Mouse (Mus musculus) gonadal fat pad, adult 2 months (tissue): ENCODE results near the gene Dcdc2a. TPM values are rescaled to one million over a fixed set of nuclear protein-coding genes. Genes with fewer than 3 reads are reported as not detected.

Source experiments
- DNase-seq: peaks from one replicate; pipeline ENCODE4 v3.0.0-alpha.2; 2012; ENCODE audit warnings: low read depth
- polyA plus RNA-seq: library from polyadenylated mRNA; depleted of rRNA; stranded (reverse); fragments of >200 nt; gene quantifications from 2 replicates; pipeline ENCODE4 v1.2.3, GENCODE M21; 2012; rRNA removed

Gene Dcdc2a
- 2.0 and 6.0 TPM in 2 replicates for polyA plus RNA-seq

DNA sequence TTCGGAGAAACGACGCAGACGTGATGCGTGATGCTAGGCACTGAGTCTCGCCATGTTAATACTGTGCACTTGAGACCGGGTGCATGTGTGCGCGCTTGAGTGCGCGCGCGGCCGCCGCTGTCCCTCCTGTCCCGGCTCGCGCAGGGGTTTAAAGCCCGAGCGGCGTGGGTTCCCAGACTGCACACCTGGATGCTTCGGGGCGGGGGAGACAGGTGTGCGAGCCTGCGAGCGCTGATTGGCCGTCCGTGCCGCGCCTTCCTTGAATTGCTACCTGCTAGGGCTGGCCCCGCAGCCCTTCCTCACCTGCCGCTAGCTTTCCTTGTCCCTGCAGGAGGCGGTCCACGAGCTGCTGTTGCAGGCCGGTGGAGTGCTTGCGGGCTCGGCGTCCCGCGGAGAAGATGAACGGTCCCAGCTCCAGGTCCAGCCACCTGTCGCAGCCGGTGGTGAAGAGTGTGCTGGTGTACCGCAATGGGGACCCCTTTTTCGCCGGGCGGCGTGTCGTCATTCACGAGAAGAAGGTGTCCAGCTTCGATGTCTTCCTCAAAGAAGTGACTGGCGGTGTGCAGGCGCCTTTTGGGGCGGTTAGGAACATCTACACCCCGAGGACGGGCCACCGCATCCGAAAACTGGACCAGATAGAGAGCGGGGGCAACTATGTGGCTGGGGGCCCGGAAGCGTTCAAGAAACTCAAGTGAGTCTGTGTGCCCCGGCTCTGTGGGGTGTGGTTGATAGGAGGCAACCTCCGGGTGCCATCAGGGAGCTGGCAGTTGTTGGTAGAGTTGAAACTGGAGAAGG, at the start of gene Dcdc2a:
TSS of gene Dcdc2a (plus strand) at position 132 of the 795 bp plus-strand sequence.
- DNase-seq, result no peak

DNA sequence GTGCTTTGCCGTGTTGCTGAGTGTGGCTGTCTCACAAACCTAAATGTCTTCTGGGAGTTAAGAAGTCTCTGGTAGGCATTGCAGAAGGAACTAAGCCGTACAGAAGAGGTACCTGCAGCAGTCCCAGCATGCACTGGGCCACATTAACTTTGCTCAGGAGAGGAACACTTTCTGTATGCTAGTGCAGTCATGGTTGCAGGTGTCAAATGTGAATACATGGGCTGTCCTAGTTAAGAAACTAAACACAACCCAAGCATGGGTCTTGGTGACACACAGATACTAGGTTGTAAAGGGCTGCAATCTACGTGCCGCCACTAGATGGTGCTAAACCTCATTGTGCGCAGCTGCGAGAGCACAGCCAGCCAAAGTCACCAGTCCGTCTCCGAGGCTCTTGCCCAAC, 48.7 kb upstream of the Dcdc2a start:
- no peak for DNase-seq

DNA sequence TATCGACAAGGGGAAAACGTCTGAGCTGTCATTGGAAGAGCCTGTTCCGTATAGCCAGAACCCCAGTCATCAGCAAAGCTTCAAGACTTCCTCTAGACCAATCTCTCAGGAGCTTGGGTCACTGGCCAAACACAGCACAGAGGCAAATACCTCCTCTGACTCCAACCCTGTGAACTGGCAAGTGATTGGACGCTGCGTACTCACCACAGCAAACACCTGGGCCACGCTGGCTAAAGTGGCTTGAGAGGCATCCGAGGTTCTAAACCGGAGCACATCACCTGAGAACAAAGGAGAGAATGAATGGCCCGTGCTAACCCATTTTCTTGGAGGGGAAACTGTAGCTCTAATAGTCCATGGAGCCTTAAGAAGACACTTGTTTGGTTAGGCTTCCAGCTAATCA, 37.5 kb upstream of the Dcdc2a start:
- DNase-seq, result no peak

DNA sequence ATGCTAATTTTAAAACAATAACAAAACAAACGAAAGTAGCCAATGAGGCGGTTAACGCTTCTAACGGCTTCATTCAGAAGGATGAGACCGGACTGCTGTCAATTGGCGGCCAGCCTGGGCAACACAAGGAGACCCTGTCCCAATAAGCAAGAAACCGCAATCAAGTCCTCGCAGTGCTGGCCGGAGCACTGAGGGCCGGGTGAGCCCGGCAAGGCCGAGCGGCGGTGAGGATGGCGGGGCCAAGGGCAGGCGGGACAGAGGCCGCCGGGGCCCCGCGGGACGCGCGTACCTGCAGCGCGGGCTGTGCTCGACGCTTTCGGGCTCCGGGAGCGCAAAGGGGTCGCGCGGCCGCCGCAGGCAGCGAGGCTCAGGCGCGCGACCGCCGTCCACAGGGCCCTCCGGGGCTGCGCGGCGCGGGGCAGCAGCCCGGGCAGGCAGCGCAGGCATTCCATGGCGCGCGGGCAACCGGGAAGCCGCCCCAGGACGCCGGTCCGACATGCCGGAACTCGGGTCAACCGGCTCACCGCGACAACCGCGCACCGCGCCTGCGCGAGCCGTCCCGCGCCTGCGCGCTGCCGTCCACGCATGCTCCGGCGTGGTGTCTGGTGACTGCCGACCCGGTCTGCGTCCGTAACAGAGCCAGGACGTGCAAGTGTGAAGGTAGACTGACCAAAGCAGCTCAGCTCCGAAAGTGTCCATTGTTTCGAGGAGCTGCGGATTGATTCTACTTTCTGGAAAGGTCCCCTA, 35.8 kb upstream of the Dcdc2a start, which contains the start of gene Mrs2:
TSS of gene Mrs2 (minus strand) at position 587 of the 747 bp plus-strand sequence.
- peak; percentile 42 for DNase-seq

DNA sequence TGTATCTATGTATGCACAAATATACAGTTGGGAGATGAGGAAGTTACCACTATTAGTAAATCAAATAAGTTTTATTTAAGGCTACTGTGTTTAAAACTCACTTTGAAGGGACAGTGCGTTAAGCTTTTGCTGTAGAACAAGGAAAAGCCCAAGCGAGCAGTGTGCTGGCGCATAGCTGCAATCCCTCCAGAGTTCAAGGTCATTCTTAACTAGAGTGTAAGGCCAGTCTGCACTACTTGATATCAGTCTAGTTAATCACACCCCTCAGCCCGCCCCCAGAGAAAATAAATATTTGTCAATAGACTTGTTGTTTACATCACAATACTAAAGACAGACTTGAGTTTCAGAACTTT, 35.3 kb upstream of the Dcdc2a start:
- no peak for DNase-seq

DNA sequence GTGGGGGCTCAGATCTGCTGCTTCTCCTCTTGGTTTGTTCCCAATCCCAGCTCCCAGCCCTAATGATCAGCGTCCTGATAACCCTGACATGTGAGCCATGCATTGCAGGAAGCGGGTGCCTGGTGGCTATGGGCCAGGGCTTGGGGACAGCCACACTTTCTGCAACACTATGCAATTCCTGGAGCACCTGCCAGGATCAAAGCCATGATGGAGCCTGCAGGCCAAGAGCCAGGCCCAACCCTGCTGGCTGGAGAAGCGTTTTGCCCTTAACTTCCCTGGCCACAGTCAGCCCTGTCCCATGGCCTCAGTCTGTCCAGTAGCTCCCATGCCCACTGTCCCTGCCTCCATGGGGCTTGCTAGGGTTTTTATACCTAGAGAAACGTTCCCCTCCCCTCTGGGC, 33.4 kb upstream of the Dcdc2a start:
- no peak for DNase-seq

DNA sequence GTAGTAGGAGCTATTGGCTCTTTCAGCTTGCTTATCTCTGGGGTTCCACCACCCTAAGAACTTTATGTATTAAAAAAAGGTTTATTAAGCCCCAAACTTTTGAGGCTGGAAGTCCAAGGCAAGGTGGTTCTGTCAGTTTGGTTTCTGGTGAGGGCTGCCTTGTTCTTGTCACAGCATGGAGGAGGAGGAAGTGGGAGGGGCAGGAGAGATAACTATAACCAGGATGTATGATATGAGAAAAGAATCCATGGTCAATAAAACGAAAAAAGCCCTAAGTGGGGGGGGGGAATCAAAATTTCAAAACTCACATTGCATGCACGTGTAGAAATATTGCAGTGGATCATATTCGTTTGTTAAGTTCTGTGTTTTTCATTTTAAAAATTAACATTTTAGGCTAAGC, 32.7 kb upstream of the Dcdc2a start:
- DNase-seq, result no peak

DNA sequence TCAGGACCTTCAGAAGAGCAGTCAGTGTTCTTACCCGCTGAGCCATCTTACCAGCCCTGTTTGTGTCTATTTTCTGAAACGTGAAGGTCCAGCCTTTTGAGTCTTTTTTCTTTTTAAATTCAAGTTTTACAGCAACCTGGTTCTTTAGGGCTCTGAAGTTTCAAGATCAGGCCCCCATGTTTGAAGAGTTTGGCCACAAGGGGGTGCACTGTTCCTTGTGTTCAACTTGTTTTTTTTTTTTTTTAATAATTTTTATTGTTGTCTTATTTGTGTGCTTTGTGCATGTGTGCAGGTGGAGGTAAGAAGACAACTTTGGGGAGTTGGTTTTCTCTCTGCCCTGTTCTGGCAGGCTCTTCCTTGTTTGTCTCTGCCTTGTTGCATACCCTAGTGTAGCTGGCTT, 31.1 kb upstream of the Dcdc2a start:
- no peak for DNase-seq

DNA sequence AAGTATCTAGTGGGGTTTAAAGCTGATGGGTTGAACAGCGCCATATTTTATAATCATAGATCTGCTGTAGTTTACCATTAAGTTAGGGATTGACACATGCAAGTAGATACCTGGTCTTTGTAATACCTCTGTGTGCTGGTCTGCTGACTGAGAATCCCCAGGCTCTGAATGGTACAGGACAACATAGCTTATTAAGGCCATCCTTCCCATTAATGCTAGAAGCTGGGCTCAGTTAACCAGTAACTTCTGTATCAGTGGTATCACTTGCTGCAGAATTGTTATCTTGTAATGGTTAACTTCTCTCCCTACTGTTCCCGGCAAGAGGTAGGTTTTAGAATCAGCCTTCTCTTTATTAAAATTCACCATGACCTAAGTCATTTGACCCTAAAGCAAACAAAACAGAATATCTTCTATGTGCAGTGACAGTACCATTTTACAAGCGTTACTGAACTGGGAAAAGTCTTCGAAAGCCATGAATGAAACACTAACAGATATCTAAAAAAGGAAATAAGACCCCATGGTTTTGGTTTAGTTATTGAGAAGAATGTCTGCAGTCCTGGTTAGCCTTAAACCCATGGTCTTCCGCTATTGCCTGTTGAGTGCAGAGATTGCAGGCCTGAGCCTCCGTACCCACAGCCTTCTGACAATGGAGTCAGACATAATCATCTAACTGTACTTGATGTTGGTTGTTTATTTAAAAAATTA, 29.2 kb upstream of the Dcdc2a start:
- DNase-seq, result no peak

DNA sequence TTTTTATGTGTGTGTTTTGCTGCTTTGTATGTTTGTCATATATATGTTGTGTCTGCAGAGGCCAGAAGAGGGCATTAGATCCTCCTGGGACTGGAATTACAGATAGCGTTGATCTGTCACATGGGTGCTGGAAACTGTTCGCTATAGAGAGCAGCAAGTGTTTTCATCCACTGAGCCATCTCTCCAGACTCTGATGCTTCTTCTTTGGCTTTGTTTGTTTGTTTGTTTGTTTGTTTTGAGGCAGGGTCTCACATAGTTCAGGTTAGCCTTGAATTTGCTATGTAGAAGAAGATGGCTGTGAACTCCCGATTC, 28.7 kb upstream of the Dcdc2a start:
- no peak for DNase-seq

DNA sequence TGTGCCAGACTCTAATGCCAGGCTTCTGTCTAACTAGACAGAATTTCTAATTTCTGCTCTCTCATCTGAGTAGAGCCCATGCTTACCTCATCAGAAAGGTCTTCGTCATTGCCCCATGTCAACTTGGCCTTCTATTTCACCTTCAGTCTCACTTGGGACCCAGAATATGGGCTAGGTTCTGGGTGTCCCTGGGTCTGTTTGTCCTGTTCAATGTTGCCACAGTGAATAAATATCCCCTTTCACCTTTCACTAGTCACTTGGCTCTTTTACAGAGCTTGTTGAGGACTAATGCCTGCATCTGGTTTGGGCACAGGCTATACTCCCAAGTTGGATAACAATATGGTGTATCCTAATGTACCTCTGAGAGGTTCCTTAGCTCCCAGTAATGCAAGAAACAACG, 16.3 kb upstream of the Dcdc2a start:
- DNase-seq, result no peak

DNA sequence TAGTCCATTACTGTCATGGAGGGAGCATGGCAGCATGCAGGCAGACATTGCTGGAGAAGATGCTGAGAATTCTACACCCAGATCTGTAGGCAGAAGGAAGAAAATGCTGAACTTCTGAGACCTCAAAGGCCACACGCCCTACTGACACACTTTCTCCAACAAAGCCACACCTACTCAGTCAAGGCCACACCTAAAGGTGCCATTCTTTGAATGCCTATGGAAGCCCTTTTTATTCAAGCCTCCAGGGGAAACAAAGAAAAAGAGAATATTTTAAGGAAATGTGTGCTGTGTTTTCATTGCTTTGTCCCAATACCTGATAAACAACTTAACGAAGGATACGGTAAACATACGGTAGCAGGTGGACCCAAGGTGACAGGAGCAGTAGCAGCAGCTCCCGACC, 3.1 kb upstream of the Dcdc2a start:
- DNase-seq, result no peak

DNA sequence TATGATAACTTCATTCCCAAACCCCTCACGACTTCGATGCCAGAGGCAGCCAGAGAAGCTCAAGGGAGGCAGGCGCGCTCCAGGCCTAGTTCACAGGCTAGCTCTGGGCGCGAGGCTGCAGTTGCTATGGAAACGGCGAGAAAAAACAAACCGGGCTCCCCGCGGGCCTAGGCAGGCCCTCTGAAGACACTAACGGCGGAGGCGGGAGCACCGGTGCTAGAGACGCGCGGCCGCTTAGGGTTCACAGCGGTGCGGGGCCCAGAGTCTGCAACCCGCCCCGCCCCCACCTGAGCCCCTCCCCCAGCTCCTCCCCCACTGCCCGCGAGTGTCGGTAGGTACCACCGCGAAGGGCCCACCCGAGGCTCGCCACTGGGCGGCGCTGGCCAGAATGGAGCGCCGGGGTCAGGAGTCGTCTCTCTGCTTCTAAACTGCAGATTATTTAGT, 671 bp upstream of the Dcdc2a start:
- no peak for DNase-seq

DNA sequence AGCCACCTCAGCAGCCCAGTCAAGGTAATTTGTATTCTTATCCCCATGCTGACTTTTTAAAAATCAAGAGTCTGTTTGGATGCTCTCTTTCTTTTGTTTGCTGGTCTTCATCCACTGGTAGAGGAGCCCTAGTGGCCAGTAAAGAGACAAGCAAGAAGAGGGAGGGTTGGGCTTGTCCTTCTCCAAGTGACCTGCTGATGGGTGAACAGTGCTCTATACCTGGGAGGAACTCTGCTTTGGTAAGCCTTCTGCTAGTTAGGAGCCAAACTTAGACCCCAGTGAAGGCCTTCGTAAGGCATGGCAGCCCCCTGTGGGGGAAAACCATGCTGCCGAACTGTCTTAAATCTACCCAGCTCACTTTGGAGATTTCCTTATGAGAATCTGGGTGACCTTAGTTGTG, 10.9 kb downstream of the Dcdc2a start:
- DNase-seq, result no peak

DNA sequence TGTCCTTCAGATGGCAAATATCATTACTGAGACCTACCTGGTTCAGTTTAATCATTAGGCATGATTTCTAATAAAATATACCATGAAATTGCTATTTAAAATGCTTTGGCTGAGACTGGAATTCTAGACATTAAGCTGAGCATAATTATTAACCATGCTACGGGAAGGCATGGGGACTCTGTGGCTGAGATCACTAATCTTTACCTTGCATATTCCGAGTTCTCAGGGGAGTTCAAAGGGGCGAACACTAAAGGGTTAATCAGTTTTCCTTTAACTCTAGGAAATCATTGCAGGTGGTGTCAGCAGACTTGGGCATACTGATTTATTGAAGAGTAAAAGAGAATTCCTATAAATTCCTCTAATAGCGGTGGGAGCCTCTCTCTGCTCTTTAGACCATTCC, 11.4 kb downstream of the Dcdc2a start:
- DNase-seq, result no peak

DNA sequence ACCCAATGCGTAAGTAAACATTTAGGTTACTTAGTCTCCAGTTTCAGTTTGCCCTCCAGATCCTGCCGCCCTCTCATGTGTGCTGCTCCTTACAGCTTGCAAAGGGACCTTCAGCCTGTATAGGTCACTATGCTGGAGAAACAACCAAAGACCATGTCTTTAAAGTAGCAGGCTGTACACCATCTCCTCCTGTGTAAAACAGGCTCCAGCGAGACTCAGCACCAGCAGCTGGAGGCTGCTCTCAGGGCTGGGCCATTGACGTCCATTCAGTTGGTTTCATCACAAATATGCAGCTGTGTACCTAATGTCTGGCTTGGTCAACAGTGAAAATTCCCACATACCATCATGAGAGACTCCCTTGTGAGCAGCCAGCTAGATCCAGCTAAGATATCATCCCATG, 14.0 kb downstream of the Dcdc2a start:
- no peak for DNase-seq

DNA sequence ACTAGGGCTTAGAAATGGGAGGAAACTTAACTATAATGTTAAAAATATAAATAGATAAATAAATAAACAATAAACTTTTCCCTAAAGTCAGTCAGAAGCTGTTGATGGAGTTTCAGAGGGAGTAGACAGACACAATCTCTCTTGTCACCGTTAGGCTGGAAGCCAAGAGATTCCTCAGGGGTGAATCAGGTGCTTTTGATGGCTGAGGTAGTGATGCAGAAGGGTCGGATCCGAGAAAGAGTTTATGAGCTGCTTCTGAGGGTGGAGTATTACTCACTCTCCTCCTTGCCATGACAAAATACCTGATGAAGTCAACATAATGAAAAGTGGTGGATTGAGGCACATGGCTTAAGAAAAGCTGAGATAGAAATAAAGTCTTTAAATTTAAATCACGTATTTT, 15.0 kb downstream of the Dcdc2a start:
- no peak for DNase-seq

DNA sequence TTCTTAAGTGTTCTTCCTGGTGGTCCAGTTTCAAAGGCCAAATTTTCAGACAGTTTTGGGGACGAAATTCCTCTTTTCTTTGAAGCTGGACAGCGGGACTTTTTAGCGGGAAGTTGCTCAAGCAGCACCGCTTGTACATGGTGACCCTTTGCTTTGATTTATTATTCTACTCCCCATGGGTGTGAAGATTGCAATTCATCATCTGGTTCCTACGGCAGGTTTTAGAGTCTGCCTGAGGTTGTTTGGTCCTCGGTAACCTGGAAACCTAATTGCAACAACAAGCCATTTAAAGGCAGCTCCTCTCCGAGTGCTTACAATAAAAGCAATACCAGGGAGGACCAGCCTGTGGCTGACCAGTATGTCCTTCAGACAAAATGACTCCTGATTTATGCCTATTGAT, 21.5 kb downstream of the Dcdc2a start:
- DNase-seq, result no peak

DNA sequence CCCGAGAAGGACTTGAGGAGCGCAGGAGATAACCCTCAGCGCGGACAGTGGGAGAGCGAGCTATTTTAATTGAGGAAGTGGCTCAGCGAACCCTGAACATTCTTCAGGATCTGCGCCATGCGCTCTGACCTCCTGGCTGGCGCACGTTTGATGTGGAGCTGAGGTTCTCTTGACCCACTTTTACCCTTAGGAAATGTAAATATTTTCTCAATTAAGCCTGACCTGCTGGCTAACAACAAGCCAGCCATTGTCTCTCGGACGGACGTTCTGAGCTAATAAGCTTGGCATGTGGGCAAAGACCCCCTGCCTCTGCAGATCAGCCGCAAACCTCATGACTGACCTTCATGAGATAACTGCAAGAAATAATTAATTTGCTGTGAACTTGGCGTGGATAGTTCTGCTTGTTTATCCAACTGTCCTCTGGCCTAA, 27.4 kb downstream of the Dcdc2a start:
- DNase-seq, result no peak

DNA sequence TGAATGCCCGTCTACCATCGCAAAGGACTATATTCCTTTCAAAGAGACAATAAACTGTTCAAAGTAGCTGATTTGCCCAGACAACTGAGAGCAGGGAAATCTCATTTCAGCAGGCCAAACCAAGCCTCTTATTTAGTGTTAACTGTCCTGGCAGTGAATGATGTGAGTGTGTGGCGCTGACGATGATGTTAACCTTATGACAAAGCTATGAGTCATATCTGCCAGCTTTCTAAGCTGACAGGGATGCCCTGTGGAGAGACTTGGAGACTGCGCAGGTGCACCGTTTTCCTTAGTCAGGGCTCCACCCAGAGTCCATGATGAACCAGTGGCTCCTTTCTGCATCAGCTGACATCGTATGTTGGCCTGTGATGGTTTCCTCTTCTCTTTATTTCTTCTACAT, 29.3 kb downstream of the Dcdc2a start:
- DNase-seq, result no peak

DNA sequence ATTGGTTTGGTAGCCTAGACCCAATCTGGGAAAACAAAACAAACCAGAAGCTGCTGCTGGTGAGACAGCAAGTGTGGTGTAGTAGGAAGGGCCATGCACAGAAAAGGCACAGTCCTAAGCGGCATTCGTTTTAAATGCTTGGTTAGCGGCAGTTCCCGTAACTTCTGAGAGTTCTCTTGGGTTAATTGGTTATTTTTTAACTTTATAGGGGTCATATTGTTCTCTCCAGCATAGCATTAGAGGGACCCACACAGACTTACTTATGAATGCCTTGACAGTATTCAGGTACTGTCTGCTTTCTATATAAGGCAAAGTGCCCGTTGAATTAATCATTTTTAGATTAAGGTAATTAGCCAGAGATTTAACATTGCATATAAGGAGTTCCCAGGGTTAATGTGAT, 35.5 kb downstream of the Dcdc2a start:
- DNase-seq, result no peak

DNA sequence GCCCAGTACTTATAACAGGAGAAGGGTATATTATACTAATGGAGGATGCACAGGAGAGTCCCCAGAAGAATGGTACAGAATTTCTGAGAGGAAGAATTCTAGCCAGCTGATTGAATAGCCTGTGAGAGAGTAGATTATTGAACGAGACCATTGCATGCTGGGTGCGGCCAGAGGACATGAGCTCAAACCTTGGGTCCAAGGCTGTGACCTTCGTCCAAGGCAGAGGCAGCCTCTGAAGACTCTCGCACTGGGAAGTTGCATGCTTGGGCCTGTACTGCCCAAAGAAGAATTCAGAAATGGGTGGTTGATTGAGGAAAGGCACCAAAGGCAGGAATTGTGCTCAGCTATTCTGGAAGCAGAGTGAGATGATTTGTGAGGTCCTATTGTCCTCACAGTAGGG, 38.0 kb downstream of the Dcdc2a start:
- no peak for DNase-seq

DNA sequence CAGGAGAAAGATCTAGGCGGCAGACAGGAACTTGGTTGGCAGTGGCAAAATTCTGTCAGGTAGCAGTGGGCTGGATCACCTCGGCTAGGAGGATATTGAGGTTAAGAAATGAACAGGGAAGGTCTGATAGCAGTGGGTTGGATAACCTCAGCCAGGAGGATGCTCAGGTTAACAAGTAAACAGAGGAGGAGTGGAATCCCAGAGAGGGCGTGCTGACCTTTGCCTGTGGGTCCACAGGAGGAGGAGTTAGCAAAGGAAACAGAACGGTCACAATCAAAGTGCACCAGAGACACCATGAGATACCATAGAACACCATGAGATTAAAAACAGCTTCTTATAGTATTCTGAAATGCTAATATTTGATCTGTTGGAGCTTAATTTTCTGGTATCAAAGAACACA, 38.6 kb downstream of the Dcdc2a start:
- no peak for DNase-seq
